Mouse (Mus musculus): ENCODE measurements around the gene AC131692.1.

DNA sequence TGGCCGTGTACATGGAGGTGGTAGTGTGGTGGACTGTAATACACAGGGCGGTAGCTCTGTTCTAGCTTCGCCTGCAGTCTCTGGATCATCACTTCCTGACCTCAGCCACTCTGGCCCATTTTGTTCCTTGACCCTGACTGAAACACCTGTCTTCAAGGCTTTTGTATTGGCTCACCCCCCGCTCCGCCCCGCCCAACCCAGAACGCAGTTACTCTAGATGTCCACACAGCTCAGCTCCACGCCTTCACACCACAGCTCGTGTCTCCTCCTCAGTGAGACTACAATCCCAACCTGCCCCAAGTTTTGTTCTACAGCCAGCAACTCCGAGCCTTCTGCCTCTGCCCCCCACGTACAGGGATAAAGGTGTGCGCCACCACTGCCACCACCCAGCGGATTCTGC, 5.4 kb upstream of the AC131692.1 start:
- TF ChIP-seq CTCF (IDR thresholded peaks at IDR 0.05; ENCODE audit: low read depth), result no peak
- TF ChIP-seq EP300 (IDR thresholded peaks at IDR 0.05; ENCODE audit: low read depth), result no peak

Measured in liver, postnatal 0 days (tissue).